Mouse (Mus musculus) layer of hippocampus, adult 8-10 months (tissue): ENCODE measurements at regions not wholly inside any gene's neighbourhood (a gene's known extent, or its start where the extent isn't known, plus 50 kb on each side); places are given as distances from the start of the nearest gene placed in this dataset.
"Not testable (repeated sequence)": the region's sequence is repeated elsewhere in the genome, so short reads cannot be mapped to it uniquely, and the experiment has no call there.

Experiments used
- DNase-seq, 2 experiments: peaks; one replicate each; pipeline ENCODE4 v3.0.0; 2022; ENCODE audit warnings: low spot score in 2 of 2
- microRNA-seq, 2 experiments: library from miRNA; unstranded; fragments of <30 nt; microRNA quantifications; one replicate each; pipeline ENCODE4 v1.2.0; 2022

DNA sequence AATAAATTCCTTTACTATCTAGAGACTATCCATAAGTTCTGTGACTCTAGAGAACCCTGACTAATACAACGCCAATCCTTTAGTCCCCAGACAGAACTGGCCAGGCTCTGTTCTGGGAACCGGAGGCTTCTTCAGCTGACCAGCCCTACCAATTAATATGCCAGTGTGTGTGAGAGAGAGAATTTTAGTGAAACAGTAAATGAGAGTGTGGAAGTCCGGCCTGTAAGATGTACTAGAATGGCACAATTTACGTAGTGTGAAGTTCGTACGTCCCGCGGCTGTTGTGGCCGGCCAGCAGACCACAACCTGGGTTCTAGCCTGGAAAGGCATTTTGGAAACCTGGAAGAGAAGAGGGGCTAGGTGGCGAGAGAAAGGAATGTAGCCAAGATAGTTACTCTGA, 83.7 kb upstream of the Lemd2 start:
- not testable (repeated sequence) for DNase-seq

DNA sequence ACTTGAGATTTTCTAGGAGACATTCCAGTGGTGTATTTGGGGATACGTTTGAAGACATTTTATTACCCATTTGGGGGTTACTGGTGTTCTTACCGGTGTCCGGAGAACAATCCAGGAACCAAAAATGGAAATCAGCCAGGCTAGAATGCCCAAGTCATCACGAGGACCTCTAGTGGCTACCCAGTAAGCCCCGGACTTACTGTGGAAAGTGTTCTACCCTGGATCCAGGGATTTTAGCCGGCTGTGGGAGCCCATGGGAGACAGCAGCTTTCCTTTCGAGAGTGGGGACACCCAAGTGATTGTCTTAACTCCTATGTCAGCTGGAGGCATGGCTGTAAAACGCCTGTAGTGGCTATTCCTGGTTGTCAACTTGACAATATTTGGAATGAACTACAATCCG, 77.0 kb upstream of the Lemd2 start:
- no peak for DNase-seq

DNA sequence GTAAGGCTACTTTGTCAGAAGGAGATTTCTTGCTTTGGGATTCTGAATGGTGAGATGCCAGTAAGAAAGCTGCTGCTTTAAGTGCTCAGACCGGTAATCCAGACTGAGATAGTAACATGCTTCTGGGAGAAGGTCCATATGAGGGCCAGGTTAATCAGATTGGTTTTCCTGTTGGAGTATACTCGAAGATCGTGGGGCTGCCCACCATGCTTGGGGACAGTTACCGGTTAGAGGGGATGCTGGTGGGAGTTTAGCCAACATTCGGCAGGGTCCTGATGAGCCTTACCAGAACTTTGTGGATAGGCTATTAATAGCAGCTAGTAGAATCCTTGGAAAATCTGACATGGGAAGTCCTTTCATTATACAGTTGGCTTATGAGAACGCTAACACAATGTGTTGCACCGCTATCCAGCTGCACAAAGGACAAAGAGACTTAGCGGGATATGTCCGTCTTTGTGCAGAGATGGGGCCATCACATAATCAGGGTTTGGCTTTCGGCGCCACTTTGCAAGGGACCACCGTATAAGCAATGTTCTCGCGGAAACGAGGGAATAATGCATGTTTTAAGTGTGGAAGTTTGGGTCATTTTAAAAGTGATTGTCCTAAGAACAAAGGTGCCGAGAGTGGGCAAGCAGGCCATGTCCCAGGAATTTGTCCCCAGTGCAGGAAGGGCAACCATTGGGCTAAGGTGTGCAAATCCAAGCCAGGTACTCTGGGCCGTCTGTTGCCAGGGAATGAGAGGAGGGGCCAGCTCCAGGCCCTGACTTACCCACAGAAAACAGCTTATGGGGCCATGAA, 75.4 kb upstream of the Lemd2 start:
- DNase-seq, result not testable (repeated sequence)

DNA sequence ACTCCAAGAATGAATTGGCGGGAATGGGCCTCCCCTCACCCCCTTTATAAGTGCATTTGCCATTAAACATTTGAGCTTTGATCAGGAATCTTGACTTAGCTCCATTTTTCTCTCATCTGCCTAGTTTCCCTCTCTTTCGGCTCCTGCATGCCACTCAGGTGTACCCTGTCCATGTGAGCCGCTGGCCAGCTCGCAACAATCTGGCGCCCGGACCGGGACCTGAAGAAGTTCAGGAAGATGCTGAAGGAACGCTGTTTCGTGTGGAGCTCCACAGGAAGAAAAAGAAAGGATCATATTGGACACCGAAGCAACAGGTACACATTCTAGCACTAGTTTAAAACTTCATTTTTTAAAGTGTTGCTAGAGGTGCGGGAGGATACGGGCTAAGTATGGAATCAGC, 73.5 kb upstream of the Lemd2 start:
- DNase-seq, result not testable (repeated sequence)

DNA sequence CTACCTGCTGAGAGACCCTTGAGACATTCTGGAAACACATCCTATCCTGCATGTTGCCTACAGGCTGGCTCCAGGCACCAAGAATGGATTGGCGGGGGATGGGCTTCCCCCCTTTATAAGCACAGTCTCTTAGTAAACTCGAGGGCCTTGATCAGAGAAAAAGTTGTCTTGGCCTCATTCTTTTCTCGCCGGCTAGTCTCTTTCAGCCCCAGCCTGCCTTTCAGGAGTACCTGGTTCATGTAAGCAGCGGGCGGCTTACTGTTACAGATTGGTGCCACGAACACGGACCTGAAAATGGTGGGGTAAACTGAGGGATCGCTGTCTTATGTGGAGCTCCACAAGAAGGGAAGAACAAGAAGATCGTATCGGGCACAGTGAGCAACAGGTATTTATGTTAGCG, 67.5 kb upstream of the Lemd2 start:
- not testable (repeated sequence) for DNase-seq

DNA sequence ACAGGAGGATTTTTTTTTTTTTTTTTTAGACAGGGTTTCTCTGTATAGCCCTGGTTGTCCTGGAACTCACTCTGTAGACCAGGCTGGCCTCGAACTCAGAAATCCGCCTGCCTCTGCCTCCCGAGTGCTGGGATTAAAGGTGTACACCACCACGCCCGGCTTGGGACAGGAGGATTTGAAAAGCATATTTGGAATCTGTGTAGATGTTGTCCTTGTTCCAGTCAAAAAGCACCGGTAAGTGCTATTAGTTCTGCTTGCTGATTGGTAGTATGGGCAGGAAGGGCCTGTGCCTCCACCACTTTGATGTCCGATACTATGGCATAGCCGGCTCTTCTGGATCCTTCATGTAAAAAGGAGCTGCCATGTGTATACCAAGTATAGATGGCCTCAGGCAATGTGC, 66.5 kb upstream of the Lemd2 start:
- DNase-seq, result not testable (repeated sequence)

DNA sequence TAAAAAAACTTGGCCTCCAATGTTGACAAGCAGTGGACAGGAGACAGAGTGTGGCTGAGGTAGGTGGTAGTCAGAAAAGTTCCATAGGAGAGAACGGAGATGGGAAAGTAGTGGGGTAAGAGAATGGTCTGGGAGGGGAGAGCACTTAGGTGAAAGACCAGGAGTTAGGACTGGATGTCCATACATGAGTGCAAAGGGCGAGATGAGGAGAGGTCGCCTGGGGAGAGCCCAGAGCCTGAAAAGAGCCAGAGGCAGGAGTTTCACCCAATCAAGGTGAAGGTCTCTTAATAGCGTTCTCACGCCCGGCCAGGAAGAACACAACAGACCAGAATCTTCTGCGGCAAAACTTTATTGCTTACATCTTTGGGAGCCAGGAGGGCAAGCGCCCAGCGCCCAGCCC, 60.3 kb upstream of the Lemd2 start:
- not testable (repeated sequence) for DNase-seq

DNA sequence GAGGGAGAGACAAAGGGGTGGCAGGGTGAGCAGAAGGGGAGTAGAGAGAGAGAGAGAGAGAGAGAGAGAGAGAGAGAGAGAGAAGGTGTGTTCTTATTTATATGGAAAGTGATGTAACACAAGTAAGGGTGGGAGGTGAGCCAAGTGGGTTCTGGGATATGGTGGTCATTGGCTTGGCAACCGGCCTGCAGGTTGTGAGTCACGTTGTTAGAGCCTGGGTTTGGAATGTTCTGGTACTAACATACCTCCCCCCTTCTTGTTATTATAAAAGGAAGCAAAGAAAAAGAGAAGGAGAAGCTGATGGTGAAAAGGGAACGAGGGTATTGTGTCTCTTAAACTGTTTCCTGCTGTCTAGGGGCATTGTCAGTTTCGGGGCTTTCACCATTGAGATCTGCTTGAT, 58.3 kb upstream of the Lemd2 start:
- no peak for DNase-seq

DNA sequence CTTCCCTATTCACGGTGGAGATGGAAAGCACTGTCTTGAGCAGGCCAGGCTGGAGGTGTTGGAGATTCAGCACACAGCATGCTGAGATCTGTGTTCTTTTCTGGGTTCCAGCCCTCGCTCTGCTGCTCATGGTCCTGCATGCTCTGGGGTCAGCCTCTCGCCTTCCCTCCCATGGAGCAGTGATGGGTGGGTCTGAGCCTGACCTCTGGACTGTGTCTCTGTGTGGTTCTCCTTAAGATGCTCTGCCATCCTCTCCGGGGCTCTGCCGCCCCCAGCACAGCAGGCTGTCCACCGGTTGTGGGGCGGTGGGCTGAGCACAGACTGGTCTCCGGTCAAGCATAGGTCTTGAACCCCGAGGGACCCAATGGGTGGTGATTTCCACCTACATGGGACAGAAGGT, 57.7 kb upstream of the Lemd2 start:
- no peak for DNase-seq

DNA sequence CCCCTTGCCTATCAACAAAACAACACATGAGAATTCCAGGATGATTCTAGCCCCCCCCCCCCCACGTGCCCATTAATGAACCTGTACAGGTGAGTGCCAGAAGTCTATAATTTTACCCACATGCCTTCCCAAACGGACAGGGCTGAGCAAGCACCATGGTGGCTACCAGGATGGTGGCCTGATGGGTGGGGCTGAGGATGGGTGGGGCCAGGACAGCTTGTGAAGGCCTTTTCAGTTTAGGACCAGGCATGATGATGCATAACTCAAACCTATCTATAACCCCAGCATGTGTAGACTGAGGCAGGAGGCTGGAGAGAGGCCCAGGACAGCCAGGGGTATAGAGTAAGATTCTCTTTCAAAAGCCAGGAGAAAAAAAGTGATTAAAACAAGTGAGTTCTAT, 57.0 kb upstream of the Lemd2 start:
- no peak for DNase-seq

DNA sequence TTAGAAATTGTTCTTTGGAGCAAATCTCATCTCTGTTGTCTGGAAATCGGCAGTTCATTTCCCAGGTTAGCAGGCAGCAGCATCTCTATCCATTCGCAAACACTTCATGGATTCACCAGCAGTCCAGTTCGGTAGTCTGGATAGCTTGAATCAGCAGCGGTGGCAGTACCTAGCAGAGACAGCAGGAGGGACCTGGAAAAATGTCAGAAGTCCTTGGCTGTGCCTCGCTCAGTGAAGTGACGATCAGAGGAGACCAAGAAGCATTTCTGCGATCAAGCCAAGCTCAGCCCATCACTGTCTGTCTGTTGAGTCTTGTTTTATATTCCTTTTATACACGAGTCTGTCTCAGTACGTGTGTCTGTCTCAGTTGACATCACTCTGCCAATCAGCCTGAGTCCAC, 55.8 kb upstream of the Lemd2 start:
- no peak for DNase-seq

DNA sequence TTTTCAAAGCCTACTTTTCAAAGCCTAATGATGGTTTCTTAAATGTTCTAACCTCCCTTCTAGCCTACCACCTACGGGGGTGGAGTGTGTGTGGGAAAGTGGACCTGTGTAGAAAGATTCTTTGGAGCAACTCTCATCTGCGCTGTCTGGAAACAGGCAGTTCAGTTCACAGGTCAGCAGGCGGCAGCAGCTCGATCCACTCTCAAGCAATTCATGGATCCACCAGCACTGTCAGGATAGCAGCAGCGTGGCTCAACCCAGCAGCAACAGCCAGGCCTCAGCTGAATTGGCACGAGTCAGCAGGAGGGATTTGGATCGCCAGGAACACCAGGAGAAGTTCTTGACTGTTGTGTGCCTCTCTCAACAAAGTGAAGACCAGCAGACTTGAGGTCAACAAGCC, 53.1 kb upstream of the Lemd2 start:
- DNase-seq, result no peak

DNA sequence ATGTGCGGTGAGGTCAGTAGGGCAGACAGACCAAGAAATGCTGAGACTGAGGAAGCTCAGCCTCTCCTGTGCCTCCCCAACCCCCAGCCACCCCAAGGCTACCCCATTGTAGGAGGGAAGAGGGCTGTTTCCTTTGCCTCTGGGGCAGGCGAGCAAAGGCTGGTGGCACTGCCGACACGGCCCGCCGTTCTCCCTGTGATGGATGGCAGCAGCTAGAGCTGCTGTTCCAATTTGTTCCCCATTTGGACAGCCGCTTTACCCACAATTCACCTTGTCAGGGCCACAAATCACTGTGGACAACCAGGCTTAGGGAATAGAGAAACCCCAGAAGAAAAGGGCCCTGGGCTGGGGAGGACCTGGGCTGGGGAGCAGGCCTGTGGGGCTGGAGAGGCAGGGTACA, 51.5 kb upstream of the Lemd2 start:
- DNase-seq, result no peak

Small RNA genes in the stretch of these regions (microRNA-seq; reads per million reads assigned to microRNA genes)
- gene Mir7214, result 0 reads per million in 2 experiments
- 0 reads per million in 2 experiments for gene Mir7216
- gene Mir7217, result 0 reads per million in 2 experiments
- gene Mir7218, result 0 reads per million in 2 experiments
